Mouse (Mus musculus): Measurements from ENCODE around the gene Dnajb4. TPM values are rescaled to one million over a fixed set of nuclear protein-coding genes. Genes with fewer than 3 reads are reported as not detected.
"Not testable (repeated sequence)": the region's sequence is repeated elsewhere in the genome, so short reads cannot be mapped to it uniquely, and the experiment has no call there.

Dnajb4 gene
- total RNA-seq (2012; rRNA removed) (13.3 and 14.6 TPM in 2 replicates), polyA plus RNA-seq (2012; ENCODE audit: insufficient read depth in 1 of 2, insufficient read length in 2 of 2, low read depth in 1 of 2, low replicate concordance in 2 of 2, missing spikeins in 1 of 2) (10 to 100 TPM in 1 of 2 experiments, not detected in 1; 10.7 TPM)

GRCm38 (mm10) chr3:152209967-152210634 is at the start of gene Dnajb4, which contains the start of gene Fubp1:
Gene Dnajb4 (minus strand): TSS chr3:152210302.
Gene Fubp1 (plus strand): TSS chr3:152210422.
- Histone ChIP-seq H3K27ac (ENCODE audit: control insufficient read depth, low read depth, low read length) (peak within 1 kb of the TSS; percentile 90), H3K27me3 (ENCODE audit: control insufficient read depth in 1 of 2, insufficient read depth in 2 of 2, low read length in 2 of 2) (no peaks in the 10 kb centered on the region), H3K79me2 (ENCODE audit: control insufficient read depth, insufficient read depth, low read length, poor library complexity) (peaks cover 52% of the 10 kb centered on the region), H3K36me3 (ENCODE audit: control insufficient read depth in 1 of 2, insufficient read depth in 2 of 2, low read length in 2 of 2) (peaks cover 24 to 40% of the 10 kb centered on the region in 2 experiments), H3K4me1 (ENCODE audit: control insufficient read depth in 1 of 2, insufficient read depth in 2 of 2, low read length in 2 of 2) (peaks cover 14 to 16% of the 10 kb centered on the region in 2 experiments), H3K9me3 (replicated peaks; ENCODE audit: insufficient read depth, low read length) (no peaks in the 10 kb centered on the region), H3K9ac (ENCODE audit: control insufficient read depth, low read depth, low read length, poor library complexity, severe bottlenecking) (peak within 1 kb of the TSS; percentile 94), H3K4me3 (ENCODE audit: control insufficient read depth in 1 of 2, insufficient read depth in 1 of 2, low read depth in 2 of 2, low read length in 2 of 2) (peak within 1 kb of the TSS; percentile 92 to 96)
- TF ChIP-seq MYC (IDR thresholded peaks at IDR 0.05; ENCODE audit: low read depth, low read length) (peak; percentile 92), KAT2A (conservative IDR thresholded peaks at IDR 0.05; ENCODE audit: low read depth, low read length) (no peak; the same call in 1 of the 2 replicates), SIN3A (IDR thresholded peaks at IDR 0.05; ENCODE audit: low read length) (no peak; the same call in none of the 2 replicates), TCF12 (IDR thresholded peaks at IDR 0.05; ENCODE audit: low read depth, low read length) (peak; percentile 69), POLR2AphosphoS5 (IDR thresholded peaks at IDR 0.05; ENCODE audit: borderline replicate concordance, low read depth, low read length) (peak; percentile 39), ZMIZ1 (IDR thresholded peaks at IDR 0.05; ENCODE audit: low read depth, low read length) (peak; percentile 98), MXI1 (IDR thresholded peaks at IDR 0.05; ENCODE audit: low read depth, low read length) (peak; percentile 67; the same call in 1 of the 2 replicates), POLR2A (IDR thresholded peaks at IDR 0.05; ENCODE audit: control insufficient read depth in 1 of 2, insufficient read depth in 1 of 2, low read depth in 1 of 2, low read length in 2 of 2, poor library complexity in 1 of 2) (peak; percentile 95 to 96), RCOR1 (IDR thresholded peaks at IDR 0.05; ENCODE audit: low read depth, low read length) (no peak), MAZ (IDR thresholded peaks at IDR 0.05; ENCODE audit: low read depth, low read length) (peak; percentile 17; the same call in 1 of the 2 replicates), NELFE (IDR thresholded peaks at IDR 0.05; ENCODE audit: low read depth, low read length) (peak; percentile 98), ELF1 (IDR thresholded peaks at IDR 0.05; ENCODE audit: low read depth, low read length) (no peak), CHD2 (IDR thresholded peaks at IDR 0.05; ENCODE audit: low read length) (peak; percentile 99), POLR2AphosphoS2 (IDR thresholded peaks at IDR 0.05; ENCODE audit: low read length) (peak; percentile 88), TBP (IDR thresholded peaks at IDR 0.05; ENCODE audit: low read depth, low read length) (peak; percentile 93), CTCF (IDR thresholded peaks at IDR 0.05 in 2 of 3, conservative IDR thresholded peaks at IDR 0.05 in 1 of 3; ENCODE audit: control insufficient read depth in 1 of 3, insufficient read depth in 1 of 3, low read depth in 2 of 3, low read length in 3 of 3, poor library complexity in 1 of 3, severe bottlenecking in 1 of 3) (no peak), MAX (IDR thresholded peaks at IDR 0.05; ENCODE audit: low read length) (peak; percentile 66; the same call in 1 of the 2 replicates), HCFC1 (IDR thresholded peaks at IDR 0.05; ENCODE audit: low read depth, low read length) (peak; percentile 86)
- DNase-seq (ENCODE audit: low read depth, low spot score): peak; percentile 98

DNA sequence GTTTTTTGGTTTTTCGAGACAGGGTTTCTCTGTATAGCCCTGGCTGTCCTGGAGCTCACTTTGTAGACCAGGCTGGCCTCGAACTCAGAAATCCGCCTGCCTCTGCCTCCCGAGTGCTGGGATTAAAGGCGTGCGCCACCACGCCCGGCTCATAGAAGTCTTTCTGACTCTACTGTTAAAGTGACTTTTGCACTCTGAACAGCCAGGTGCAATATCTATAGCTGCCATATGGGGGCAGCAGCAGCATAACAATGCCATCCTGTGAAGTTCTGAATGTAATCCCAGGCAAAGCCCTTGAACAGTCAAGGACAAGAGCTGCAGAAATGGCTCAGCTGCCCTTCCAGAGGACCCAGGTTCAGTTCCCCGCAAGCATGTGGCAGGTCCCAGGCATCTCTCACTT is 49.3 kb upstream of the Dnajb4 start:
- not testable (repeated sequence) for H3K9me3 ChIP-seq (replicated peaks; ENCODE audit: insufficient read depth, low read length); H3K79me2 ChIP-seq (ENCODE audit: control insufficient read depth, insufficient read depth, low read length, poor library complexity); H3K27ac ChIP-seq (ENCODE audit: control insufficient read depth, low read depth, low read length); H3K4me3 ChIP-seq (ENCODE audit: control insufficient read depth in 1 of 2, insufficient read depth in 1 of 2, low read depth in 2 of 2, low read length in 2 of 2); H3K9ac ChIP-seq (ENCODE audit: control insufficient read depth, low read depth, low read length, poor library complexity, severe bottlenecking); H3K27me3 ChIP-seq (ENCODE audit: control insufficient read depth in 1 of 2, insufficient read depth in 2 of 2, low read length in 2 of 2)
- H3K4me1 ChIP-seq (ENCODE audit: control insufficient read depth in 1 of 2, insufficient read depth in 2 of 2, low read length in 2 of 2): peaks cover 0 to 13% of the 10 kb centered on the region in 2 experiments; a peak in 2 of 4 replicates
- peaks cover 0 to 13% of the 10 kb centered on the region in 2 experiments; a peak in 2 of 4 replicates for H3K36me3 ChIP-seq (ENCODE audit: control insufficient read depth in 1 of 2, insufficient read depth in 2 of 2, low read length in 2 of 2)
- peak; percentile 98 for TF ChIP-seq TBP (IDR thresholded peaks at IDR 0.05; ENCODE audit: low read depth, low read length)
- TF ChIP-seq JUND (IDR thresholded peaks at IDR 0.05; ENCODE audit: low read depth, low read length): peak; percentile 39; the same call in 1 of the 2 replicates
- peak; percentile 69 to 89 (median 79) for TF ChIP-seq CTCF (IDR thresholded peaks at IDR 0.05 in 2 of 3, conservative IDR thresholded peaks at IDR 0.05 in 1 of 3; ENCODE audit: control insufficient read depth in 1 of 3, insufficient read depth in 1 of 3, low read depth in 2 of 3, low read length in 3 of 3, poor library complexity in 1 of 3, severe bottlenecking in 1 of 3)
- TF ChIP-seq RAD21 (IDR thresholded peaks at IDR 0.05; ENCODE audit: low read depth, low read length): peak; percentile 94
- TF ChIP-seq EP300 (IDR thresholded peaks at IDR 0.05; ENCODE audit: low read depth in 1 of 2, low read length in 2 of 2): 0 out of 4 replicates have a peak, but pooled peaks of 1 of the 2 experiments have one; percentile 4
- peak; percentile 51; the same call in 1 of the 2 replicates for TF ChIP-seq SIN3A (IDR thresholded peaks at IDR 0.05; ENCODE audit: low read length)
- TF ChIP-seq ZNF384 (IDR thresholded peaks at IDR 0.05; ENCODE audit: low read depth, low read length): peak; percentile 79
- peak; percentile 83 for TF ChIP-seq SMC3 (IDR thresholded peaks at IDR 0.05; ENCODE audit: low read depth, low read length)
- peak; percentile 86 for TF ChIP-seq ZC3H11A (IDR thresholded peaks at IDR 0.05; ENCODE audit: low read depth, low read length)
- DNase-seq (ENCODE audit: low read depth, low spot score): peak; percentile 90
